Mouse (Mus musculus): ENCODE measurements around the gene Pate2.

- TF ChIP-seq EP300 (IDR thresholded peaks at IDR 0.05; ENCODE audit: low read depth) (no peak), CTCF (IDR thresholded peaks at IDR 0.05; ENCODE audit: low read depth) (no peak)
Observed at GRCm38 (mm10) chr9:35558257-35559008, 11.7 kb upstream of the Pate2 start, which contains the start of the genes Ddx25 and Pus3.

Data from heart, postnatal 0 days (tissue).